Mouse (Mus musculus) olfactory bulb, adult 2 months (tissue): ENCODE results near the gene Mthfd2. TPM values are rescaled to one million over a fixed set of nuclear protein-coding genes. Genes with fewer than 3 reads are reported as not detected.

Experiments
- H3K27ac ChIP-seq: fragments of 200-500 bp; 2 replicates; pipeline ENCODE4 v1.5.1; 2012; ENCODE audit warnings: low read depth, low read length; ENCODE audit not compliant: insufficient read depth
- H3K4me1 ChIP-seq: fragments of 200-500 bp; 2 replicates; pipeline ENCODE4 v1.6.1; 2012; ENCODE audit warnings: low read length; ENCODE audit not compliant: control insufficient read depth, insufficient read depth
- H3K4me3 ChIP-seq: fragments of 200-500 bp; 2 replicates; pipeline ENCODE4 v1.5.1; 2012; ENCODE audit warnings: mild to moderate bottlenecking, low read depth, low read length, moderate library complexity; ENCODE audit not compliant: insufficient read depth
- CTCF ChIP-seq: fragments of 200-500 bp; IDR thresholded peaks from 2 replicates; pipeline ENCODE4 v1.5.1; 2012; ENCODE audit warnings: low read depth, mild to moderate bottlenecking, low read length, moderate library complexity; ENCODE audit not compliant: insufficient read depth
- POLR2A ChIP-seq: fragments of 200-500 bp; IDR thresholded peaks from 2 replicates; pipeline ENCODE4 v1.6.1; 2012; ENCODE audit warnings: mild to moderate bottlenecking, low read depth, low read length, moderate library complexity; ENCODE audit not compliant: insufficient read depth
- WGBS: fragments of 180-500 bp; shearing (Covaris S2); methylation state at CpG from one replicate; pipeline ENCODE4 v1.1.7; 2018; 5-methylcytosine and 5-hydroxymethylcytosine counted together
- polyA plus RNA-seq: library from polyadenylated mRNA; stranded (reverse); fragments of >200 nt; gene quantifications from 2 replicates; pipeline ENCODE4 v1.2.4, GENCODE M21; 2012; ENCODE audit warnings: low replicate concordance; ENCODE audit not compliant: missing spikeins, insufficient read depth, insufficient read length

Gene Mthfd2
- polyA plus RNA-seq = not detected in 2 replicates

- no peaks in the 10 kb centered on the region for H3K4me1 ChIP-seq
- H3K27ac ChIP-seq = peak within 1 kb of the TSS; percentile 41; the same call in 1 of the 2 replicates
- WGBS = 1% methylated on average over 65 of the region's 65 CpGs
- peak within 1 kb of the TSS; percentile 83 for H3K4me3 ChIP-seq
- TF ChIP-seq CTCF (no peak), POLR2A (peak; percentile 96)
Measured at GRCm38 (mm10) chr6:83325525-83326393, at the start of gene Mthfd2, which contains the start of gene Mob1a. Gene Mthfd2, minus strand, starts transcription at chr6:83325908. Gene Mob1a, plus strand, starts transcription at chr6:83326016.

DNA sequence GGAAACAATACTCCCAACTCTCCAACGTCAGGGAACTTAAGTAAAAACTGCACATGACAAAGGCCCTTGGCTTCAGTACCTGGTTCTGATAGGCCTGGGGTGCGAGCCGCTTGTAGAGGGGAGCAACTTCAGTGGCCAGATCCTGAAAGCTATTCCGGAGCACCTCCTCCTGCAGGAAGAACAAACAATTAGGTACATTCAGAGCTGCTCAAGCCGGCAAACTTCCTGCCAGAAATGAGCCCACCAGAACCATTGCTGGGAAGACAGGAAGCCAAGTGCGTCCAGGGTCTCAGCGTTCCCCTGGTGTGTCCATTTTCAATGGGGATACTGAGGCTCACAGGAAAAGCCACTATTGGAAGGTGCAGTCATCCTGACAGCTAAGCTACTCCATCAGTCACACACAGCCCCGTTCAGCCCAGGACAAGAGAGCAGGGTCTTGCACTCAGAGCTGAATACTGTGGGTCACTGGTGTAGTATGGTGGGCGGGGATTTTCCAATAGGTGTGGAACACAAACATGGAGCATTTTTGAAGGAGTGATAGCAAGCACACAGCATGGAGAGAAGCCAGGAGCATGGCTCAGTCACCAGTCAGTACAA is 48.1 kb upstream of the Mthfd2 start:
- Histone ChIP-seq H3K4me3 (no peak overlapping the region), H3K4me1 (peaks cover 6% of the 10 kb centered on the region; the same call in 1 of the 2 replicates), H3K27ac (no peak overlapping the region)
- 74% methylated on average over 9 of the region's 9 CpGs for WGBS
- TF ChIP-seq CTCF = no peak
- TF ChIP-seq POLR2A = no peak

DNA sequence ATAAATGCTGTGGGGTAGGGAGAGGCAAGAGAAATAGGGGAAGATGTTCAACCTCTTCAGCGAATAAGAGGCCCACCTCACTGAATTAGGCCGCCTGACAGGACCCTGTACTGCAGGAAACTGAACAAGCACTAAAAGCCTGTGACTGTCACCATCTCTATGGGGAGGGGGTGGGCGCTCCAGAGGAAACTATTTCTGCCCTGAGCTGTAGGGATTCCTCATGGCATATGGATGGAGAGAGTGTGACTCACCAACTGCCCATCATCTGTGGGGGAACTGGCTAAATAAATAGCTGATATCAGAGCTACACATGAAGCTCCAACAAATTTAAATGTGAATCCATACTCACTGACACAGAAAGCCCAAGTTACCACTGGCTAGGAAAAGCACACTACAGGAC is 45.6 kb upstream of the Mthfd2 start:
- H3K4me3 ChIP-seq = no peak overlapping the region
- no peak overlapping the region for H3K27ac ChIP-seq
- H3K4me1 ChIP-seq = peaks cover 6% of the 10 kb centered on the region; the same call in 1 of the 2 replicates
- TF ChIP-seq POLR2A (no peak), CTCF (no peak)
- 75% methylated on average over 3 of the region's 3 CpGs for WGBS

DNA sequence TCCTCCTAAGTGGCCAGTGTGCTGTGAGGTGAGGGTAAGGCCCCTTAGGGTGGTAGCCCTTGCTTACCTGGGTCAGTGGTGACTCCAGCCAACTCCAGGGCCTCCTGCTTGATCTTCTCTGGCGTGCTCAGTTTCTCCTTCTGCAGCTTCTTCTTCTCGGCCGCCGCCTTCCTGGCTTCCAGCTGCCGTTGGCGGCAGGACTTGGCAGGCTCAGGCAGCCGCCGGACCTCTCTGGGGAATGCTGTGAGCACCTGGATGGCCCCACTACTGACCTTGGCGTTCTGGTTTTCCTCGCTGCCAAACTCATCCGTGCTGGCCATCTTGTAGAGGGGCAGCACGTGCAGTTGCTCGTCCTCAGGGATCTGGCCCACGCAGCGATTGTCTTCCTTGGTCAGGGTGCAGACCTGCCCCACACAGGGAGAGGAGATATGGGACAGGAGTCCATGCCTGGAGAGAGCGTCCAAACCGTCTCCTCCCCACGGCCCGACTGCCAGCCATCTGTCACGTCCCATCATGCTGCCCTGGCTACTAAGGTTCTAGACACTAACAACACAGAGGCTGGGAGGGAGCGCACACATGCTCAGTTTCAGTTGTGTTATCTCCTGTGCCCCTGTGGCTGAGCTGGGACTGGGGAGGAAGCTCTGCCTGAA is 44.7 kb upstream of the Mthfd2 start:
- no peak for TF ChIP-seq CTCF
- no peak for TF ChIP-seq POLR2A
- H3K27ac ChIP-seq = no peak overlapping the region
- H3K4me3 ChIP-seq = no peak overlapping the region
- H3K4me1 ChIP-seq = peaks cover 6% of the 10 kb centered on the region; the same call in 1 of the 2 replicates
- WGBS = 87% methylated on average over 21 of the region's 21 CpGs

GRCm38 (mm10) chr6:83363075-83363474 is 37.4 kb upstream of the Mthfd2 start:
- Histone ChIP-seq H3K4me3 (no peak overlapping the region), H3K4me1 (no peaks in the 10 kb centered on the region), H3K27ac (no peak overlapping the region)
- TF ChIP-seq CTCF (no peak), POLR2A (no peak)
- WGBS = 83% methylated on average over 12 of the region's 12 CpGs

GRCm38 (mm10) chr6:83361523-83362248 is 36.0 kb upstream of the Mthfd2 start:
- Histone ChIP-seq H3K27ac (no peak overlapping the region), H3K4me3 (no peak overlapping the region), H3K4me1 (no peaks in the 10 kb centered on the region)
- TF ChIP-seq CTCF (no peak), POLR2A (no peak)
- 55% methylated on average over 11 of the region's 11 CpGs for WGBS

GRCm38 (mm10) chr6:83357436-83357835 is 31.7 kb upstream of the Mthfd2 start:
- Histone ChIP-seq H3K4me3 (no peak overlapping the region), H3K4me1 (no peaks in the 10 kb centered on the region), H3K27ac (no peak overlapping the region)
- WGBS = 90% methylated on average over 10 of the region's 10 CpGs
- TF ChIP-seq CTCF (no peak), POLR2A (no peak)

GRCm38 (mm10) chr6:83356569-83357138 is 30.9 kb upstream of the Mthfd2 start:
- no peaks in the 10 kb centered on the region for H3K4me1 ChIP-seq
- 21% methylated on average over 7 of the region's 7 CpGs for WGBS
- TF ChIP-seq POLR2A (no peak), CTCF (peak; percentile 97)
- H3K4me3 ChIP-seq = no peak overlapping the region
- no peak overlapping the region for H3K27ac ChIP-seq
